Mouse (Mus musculus) left cerebral cortex, postnatal 14 days (tissue): ENCODE data around the gene Grik4. TPM values are rescaled to one million over a fixed set of nuclear protein-coding genes. Genes with fewer than 3 reads are reported as not detected.
"Not testable (repeated sequence)": the region's sequence is repeated elsewhere in the genome, so short reads cannot be mapped to it uniquely, and the experiment has no call there.

ENCODE experiments used
- DNase-seq, 2 experiments: peaks; one replicate each; pipeline ENCODE4 v3.0.0; 2021 to 2022; ENCODE audit warnings: low spot score in 2 of 2, mixed read lengths in 1 of 2
- intact Hi-C: fragments of 180-260 bp; cut with DNase I; formaldehyde crosslinking; loops from one replicate; pipeline ENCODE4 v1.15.1; 2025
- long read RNA-seq, 2 experiments: library from polyadenylated mRNA; stranded (forward); transcript quantifications; one replicate each; pipeline ENCODE4 v2.0.0; 2021
- total RNA-seq, 2 experiments: library from RNA; stranded (reverse); gene quantifications; 2 replicates each; pipeline ENCODE4 v1.2.3; 2021

Gene Grik4
- 10 to 100 TPM; 16.0 to 16.7 TPM for total RNA-seq
- long read RNA-seq, experiment 1, partial matches to known transcripts = 3 of 9 reads
- long read RNA-seq, experiment 1, other reads (novel, unspliced or antisense) = 6 of 9 reads
- long read RNA-seq, experiment 2, full-length matches to known transcripts = 1 of 10 reads
- long read RNA-seq, experiment 2, partial matches to known transcripts = 4 of 10 reads
- long read RNA-seq, experiment 2, other reads (novel, unspliced or antisense) = 5 of 10 reads

DNA sequence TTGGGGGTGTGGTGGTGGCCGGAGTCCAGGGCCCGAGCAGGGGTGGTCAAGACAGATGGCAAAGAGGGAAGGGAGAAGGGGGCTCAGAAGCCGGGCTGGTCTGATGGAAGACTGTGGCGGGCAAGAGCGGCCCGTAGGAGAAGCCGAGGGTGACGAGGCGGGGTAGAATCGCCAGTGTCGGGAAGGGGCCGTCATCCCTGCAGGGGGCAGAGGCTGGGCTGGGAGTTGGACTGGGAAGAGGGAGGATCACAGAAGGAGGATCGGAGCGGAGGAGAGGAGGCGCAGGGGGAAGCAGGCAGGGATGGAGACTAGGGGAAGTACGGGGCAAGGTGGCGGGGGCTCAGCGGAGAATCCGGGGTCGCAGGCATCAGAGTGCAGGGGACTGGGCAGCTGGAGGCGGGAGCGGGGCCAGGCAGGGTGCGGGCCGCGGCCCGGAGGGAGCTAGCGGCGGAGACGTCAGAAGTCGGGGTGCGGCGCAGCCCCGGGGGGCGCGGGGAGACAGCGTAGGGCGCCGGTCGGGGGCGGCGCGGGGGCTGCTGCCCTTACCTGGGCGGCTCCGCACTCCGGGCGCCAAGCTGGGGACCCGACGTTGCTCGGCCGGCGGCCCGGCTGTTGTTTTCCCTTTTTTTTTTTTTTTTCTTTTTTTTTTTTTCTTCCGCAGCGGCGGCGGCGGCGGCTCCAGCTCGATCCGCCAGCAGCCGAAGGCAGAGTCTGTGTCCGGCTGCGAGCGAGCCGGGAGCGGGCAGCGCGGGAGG is at the start of gene Grik4:
Grik4 (minus strand) TSS at position 713 of the 755 bp plus-strand sequence.
- intact Hi-C loops = loop anchor here (1.0 to 10.0 kb wide), 6 partner anchors 47 to 617 kb away; no protein-coding TSS in a partner anchor
- DNase-seq = no peak

DNA sequence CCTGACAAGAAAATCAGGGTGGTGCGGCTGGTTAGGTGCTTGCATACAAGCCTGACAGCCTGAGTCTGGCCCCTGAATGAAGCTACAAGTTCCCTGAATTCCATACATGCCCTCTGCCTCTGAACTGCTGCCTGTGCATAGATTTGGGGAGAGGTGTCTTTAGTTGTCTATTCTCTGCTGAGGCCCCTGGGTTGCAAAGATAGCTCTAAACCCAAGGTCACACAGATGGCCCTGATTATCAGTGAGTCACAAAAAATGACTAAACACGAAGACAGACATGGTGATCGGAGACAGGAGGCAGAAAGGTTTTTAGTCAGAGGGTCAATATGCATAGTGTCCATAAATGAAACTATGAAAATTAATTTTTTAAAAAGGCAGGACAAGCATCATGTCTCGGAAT is 49.4 kb upstream of the Grik4 start:
- intact Hi-C loops = no loop called here

DNA sequence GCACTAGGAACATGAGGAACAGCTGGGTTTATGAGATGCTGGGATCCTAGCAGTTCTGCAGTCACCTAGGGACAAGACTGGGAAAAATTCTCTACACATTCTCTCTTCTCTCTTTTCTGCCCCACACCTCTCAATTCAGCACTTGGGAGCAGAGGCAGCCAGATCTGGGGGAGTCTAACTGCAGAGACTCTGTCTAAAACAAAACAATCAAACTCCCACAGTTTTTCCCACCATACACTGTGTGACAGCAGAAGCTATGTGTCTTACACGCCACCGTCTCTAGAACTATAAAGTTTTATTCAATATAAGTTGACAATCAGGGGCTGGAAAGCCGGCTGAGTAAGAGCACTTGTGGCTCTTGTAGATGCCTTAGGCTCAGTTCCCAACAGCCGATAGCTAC is 43.7 kb upstream of the Grik4 start:
- intact Hi-C loops = no loop called here
- no peak for DNase-seq

More for the DNA sequence above, 49.4 kb upstream of the Grik4 start:
- DNase-seq = no peak

DNA sequence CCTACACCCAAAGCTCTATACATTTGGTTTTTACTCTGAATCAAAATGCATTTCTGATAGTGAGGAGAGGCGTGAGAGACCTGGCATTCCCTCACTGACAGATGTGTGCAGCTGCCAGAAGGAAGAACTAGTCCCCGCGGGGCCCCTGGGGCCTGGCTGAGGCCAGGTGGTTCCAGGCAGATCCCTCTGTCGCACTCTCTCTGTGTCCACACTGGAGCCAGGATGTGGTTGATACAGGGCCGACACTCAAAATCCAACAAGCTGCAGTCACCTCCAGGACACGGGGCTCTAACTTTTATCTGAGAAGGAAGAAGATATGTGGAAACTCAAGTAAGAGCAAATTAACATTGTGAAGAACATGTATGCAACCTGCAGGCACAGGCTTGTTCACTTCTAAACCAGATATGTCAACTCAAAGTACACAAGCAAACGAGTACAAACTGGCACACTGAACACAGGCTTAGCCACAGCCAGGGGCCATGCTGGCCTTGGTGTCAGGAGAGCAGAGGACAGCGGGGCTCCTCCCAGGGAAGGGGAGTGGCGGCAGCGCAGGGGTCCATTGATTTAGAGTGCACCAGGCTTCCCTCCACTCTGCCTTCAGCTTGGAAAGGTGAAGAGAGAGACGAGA is 24.7 kb upstream of the Grik4 start:
- no peak for DNase-seq
- intact Hi-C loops = no loop called here

DNA sequence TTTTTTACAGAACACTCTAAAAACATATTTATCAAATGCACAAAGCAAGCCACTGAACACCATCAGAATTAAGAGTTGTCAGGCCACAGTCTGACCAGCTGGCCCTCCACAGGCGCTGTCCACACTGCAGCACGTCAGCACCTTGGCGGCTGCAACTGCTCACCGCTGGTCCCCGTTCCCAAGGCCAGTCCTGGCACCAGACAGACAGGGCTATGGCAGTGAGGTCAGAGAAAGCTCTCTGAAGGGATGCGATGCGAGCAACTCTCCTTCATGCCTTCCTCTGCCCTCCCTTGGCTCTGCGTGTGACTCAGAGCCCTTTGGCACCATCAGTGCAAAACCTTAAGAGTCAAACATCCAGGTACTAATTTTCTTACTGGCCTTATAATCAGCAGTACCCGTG is 23.4 kb upstream of the Grik4 start:
- intact Hi-C loops = no loop called here
- DNase-seq = no peak

DNA sequence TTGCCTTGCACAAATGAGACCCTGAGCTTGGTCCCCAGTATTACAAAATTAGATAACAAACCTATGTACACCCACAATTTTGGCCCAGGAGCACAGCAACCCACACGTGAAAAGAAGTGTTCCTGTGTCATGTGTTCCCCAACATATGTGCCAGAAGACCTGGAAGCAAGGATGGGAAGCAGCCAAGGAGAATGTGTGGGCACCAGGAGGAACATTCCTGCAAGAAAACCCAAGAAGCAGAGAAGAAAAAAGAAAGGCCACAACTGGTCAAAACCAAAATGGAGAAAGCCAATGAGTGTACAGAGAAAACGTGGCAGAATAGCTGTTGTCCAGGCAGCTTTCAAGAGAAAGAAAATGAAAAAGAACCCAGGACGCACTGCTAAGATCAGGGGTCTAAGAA is 20.5 kb upstream of the Grik4 start:
- intact Hi-C loops = not testable (repeated sequence)

DNA sequence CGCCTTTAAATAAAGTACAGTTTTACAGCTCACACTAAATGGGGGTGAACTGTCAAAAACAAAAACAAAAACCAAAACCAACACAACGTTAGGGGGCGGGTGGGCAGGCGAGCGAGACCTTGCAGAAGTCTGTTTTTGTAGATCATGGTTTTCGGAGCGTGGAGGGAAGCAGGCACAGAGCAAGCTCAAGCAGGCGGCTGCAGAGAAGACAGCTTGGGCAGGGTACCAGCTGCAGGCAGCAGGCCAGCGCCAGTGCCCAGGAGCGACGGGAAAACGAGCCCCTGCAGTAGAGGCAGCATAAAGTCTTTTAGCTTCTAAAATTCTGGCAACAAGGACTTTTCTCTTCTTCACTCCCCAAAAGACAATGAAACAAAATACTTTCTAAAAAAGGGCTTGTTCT is 20.1 kb upstream of the Grik4 start:
- intact Hi-C loops = no loop called here
- peak; percentile 71 to 75 for DNase-seq

More for the DNA sequence above, 20.5 kb upstream of the Grik4 start:
- DNase-seq = peak; percentile 37 to 69

DNA sequence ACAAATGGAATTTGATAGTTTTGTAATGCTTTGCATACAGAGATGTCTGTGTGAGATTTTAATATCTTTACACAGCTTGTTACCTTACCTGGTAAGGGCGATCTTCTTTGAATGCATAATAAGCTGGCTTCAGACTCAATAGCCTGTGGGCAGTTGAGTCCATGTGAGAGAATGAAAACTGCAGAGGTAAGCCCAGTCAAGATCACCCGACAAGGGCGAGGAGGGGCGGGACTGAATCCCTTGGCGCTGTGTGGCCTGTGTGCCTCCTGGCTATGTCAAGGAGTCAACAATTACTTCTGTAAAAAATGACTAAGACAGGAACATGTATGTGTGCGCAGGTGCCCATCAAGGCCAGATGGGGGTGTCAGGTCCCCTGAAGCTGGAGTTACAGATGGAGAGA is 18.2 kb upstream of the Grik4 start:
- no peak for DNase-seq
- intact Hi-C loops = no loop called here

DNA sequence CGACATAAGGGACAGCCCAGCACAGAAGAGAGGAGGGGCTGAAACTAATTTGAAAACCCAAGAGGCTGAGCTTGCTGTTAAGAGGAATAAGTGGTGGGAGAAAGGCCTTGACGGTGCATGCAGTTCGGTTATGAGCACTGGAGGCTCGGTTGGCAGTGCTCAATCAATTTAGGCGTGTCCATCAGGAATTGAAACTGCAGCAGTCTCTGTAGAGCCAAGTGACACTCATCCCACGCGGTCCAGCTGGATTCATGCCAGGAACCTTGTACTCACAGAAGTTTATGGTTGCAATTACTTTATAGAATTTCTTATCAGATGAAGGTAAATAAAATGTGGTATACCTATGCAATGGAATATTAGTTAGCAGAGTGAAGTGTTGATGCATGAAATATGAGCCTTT is 14.1 kb upstream of the Grik4 start:
- no peak for DNase-seq
- intact Hi-C loops = no loop called here

DNA sequence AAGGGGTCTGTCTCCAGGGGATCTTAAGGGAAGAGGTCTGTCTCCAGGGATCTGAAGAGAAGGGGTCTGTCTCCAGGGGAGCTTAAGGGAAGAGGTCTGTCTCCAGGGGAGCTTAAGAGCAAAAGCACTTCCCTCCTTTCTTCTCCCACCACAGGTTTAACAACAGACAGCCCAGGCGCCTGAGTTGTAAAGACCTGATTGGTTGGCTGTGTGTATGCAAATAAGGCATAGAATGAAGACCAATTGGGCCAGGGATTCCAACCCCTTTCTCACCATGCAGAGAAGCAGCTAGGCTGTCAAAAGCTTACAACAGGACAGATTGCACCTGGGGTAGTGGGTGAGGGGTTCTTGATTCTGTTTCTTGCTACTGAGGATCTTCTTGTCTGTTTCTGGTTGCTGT is 4.1 kb upstream of the Grik4 start:
- DNase-seq = no peak
- intact Hi-C loops = loop anchor here (10.0 kb wide), 1 partner anchor 254 kb away; no protein-coding TSS in a partner anchor

DNA sequence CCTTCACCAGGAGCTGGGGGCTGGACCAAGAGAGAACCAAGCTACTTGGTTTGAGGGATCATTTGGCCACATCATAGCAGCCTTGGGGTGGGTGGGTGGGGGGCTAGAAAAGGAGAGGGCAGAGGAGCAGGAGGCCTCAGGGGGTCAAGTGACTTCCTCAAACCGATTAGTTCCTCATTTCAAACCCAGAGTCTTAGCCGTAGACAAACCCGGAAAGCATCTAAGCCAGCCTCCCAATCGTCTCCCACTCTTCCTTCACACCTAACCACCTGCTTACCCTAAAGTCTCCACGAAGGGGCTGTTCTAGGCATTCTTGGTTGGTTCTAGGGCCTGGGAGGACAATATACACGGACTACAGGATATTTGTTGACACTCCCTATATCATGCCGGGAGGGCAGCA is 881 bp upstream of the Grik4 start:
- no peak for DNase-seq
- intact Hi-C loops = loop anchor here (2.0 to 10.0 kb wide), 4 partner anchors 156 to 618 kb away; no protein-coding TSS in a partner anchor

DNA sequence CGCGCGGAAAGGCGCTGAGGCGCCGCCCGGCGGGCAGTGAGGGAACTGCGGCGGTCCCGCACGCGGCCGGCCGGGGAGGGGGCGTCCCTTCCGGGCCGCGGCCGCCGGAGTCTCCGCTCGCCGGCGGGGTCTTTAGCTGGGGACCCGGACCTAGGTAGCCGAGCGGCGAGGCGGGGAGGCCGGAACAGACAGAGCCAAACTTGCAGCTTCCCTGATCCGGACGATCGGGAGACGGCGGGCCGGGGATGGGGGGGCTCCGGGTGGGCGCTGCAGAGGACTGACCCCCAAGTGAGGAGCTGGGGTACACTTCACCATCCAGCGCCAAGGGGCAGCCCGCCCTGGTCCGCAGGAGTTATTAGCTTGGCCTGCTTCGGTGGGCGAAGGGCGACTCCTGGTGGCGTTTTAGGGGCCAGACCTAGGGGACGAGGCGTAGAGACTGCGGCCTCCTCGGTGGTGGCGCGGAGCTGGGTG is 278 bp upstream of the Grik4 start:
- intact Hi-C loops = loop anchor here (1.0 to 10.0 kb wide), 5 partner anchors 156 to 618 kb away; no protein-coding TSS in a partner anchor
- peak; percentile 84 to 89 for DNase-seq

DNA sequence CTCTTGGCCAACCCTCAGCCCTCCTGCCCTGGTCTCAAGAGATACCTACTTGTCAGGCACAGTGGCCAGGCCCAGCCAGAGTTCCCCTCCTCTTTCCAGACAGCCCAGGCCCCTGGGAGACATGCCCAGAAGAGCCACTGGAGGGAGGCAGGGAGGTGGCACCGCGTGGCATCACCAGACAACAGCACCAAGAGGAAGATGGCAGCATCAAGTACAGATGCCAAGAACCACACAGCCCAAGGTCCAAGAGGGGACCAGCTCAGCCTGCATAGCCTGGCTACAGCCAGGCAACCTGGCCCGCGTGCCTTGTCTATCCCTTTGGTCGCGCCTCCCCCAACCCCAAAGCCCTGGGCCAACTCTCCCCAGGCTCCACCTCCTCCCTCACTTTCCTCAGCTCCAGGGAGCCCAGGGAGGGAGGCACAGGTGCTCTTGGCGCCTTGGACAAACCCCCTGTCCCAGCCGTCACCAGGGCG is 1.2 kb downstream of the Grik4 start:
- intact Hi-C loops = loop anchor here (2.0 to 10.0 kb wide), 2 partner anchors 46 to 248 kb away; no protein-coding TSS in a partner anchor
- DNase-seq = peak; percentile 41 to 51

DNA sequence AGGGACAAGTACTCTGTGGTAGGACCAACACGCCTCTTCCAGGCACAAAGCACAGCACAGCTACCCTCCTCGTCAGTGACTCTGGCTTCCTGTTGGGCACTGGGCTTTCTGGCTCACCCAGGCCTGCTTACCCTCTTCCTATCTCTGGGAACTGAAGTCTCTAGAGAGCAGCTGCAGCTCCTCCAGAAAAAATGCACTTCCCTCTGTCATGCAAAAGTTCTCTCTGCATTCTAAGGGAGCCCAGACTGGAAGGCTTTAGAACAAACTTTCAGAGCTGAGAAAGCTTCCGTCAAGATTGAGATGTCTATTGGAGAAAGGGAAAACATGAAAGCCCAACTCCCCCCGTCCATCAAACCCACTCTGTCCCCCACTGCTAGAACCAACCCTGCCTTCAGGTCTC is 2.1 kb downstream of the Grik4 start:
- intact Hi-C loops = loop anchor here (2.0 to 10.0 kb wide), 2 partner anchors 45 to 247 kb away; no protein-coding TSS in a partner anchor
- no peak for DNase-seq

DNA sequence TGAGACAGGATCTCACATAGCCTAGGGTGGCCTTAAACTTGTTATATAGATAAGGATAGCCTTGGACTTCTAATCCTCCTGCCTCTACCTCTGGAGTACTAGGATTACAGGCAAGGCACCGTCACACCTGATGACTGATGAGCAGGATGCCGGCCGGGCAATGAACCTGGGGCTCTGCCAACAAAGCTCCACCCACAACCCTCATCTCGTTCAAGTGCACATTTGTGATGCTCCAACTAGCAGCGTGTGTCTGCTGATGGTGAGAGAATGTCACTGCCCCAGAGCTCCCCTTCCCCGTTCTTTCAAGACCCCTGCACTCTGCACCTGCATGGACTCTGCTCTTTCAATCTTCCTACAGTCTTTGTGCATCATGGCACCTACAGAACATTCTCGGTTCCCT is 12.1 kb downstream of the Grik4 start:
- intact Hi-C loops = no loop called here
- DNase-seq = no peak

DNA sequence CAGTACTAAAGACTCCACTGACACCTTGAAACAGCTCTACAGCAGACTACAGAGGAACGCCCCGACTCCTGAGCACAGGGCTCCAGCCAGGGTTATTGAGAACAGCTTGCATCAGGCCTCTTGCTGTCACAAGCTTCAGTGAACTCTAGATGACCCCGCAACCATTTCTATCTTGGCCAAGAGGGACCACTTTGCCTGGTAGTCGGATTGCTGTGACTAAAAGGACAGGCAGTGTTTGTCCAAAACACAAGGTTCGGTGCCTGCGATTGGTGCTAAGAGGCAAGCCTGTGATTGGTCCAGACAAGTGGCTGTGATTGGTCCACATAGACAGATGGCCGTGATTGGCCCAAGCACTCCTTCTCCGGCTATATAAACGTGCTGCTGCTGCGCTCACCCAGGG is 16.8 kb downstream of the Grik4 start:
- intact Hi-C loops = no loop called here
- no peak for DNase-seq

DNA sequence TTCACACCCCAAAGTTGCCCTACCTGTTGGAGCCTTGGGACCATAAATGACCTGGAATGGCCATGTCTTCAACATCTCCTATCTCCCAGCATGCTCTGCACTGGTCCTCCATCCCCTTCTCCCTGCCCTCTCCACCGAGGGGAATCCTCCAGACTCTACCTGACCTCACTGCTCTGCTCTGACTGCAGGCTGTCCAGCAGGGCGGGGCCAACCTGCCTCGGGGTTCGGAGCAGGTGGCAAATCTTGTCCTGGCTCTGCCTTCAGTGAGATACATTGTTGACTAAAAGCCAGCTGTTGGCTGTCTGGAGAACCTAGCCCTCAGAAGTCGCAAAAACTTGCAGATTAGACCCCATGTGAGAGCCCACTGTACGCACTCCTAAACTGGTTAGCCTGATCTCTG is 17.7 kb downstream of the Grik4 start:
- intact Hi-C loops = no loop called here
- no peak for DNase-seq

DNA sequence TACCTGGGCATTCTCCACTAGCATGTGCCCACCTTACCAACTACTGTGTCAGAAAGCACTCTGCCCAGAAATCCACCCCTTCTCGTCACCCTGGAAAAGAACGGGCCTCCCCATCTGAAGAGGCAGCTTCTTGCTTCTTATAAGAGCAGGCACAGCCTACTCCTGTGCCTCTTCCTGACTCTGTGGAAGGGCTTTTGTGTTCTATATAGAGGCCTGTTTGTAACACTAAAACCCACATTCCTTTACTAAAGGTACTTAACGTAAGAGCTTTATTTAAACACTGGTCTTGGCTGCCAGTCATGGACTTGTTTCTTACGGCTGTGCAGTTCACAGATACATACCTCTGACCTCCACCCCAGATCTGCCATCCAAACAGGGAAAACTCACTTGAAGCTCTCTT is 22.5 kb downstream of the Grik4 start:
- DNase-seq = no peak
- intact Hi-C loops = no loop called here

DNA sequence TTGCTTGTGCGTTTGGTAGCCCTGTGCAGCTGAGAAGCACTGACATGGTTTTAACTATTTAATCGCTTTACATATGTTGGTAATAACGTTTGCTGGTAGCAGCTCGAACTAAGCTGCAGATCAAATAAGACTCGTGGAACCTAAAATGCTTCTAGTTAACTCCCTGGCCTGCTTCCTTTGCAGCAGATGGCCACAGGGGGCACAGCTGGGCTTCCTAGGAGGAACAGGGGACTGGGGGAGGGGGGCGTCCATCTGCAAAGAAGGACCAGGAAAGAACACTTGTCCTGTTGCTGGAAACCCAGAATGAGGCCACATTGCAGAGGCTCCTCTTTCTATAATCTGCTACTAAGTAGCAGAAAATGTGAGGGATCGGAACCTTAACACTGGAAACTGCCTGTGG is 24.1 kb downstream of the Grik4 start:
- intact Hi-C loops = no loop called here

DNA sequence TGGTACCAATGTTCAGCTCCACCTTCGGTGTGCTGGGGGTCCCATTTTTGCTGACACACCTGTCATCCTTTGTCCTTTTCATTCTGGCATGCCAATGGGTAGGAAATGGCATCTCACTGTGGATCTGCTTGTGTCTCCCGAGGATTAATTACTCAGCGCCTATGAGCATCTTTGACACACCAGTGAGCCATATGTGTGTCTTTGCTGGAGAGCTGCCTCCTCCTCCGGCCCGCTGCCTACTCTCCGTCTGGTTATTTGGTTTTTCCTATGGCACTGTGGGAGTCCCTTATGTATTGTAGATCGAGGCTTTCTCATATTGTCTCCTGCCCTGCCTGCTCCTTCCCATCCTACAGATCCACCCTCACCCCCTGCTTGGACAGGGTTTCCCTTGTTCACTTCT is 26.4 kb downstream of the Grik4 start:
- intact Hi-C loops = no loop called here
- DNase-seq = peak in 1 of 2 experiments; percentile 29

More for the DNA sequence above, 24.1 kb downstream of the Grik4 start:
- DNase-seq = peak in 1 of 2 experiments; percentile 39
